Mouse (Mus musculus) liver, postnatal 0 days (tissue): ENCODE measurements around the gene Tmem88b. TPM values are rescaled to one million over a fixed set of nuclear protein-coding genes. Genes with fewer than 3 reads are reported as not detected.

Experiments
- ATAC-seq: fragments of 200-750 bp; cut with Nextera tagmentation; 2 replicates; pipeline ENCODE4 v1.8.0; 2017; ENCODE audit warnings: mild to moderate bottlenecking, moderate library complexity
- DNase-seq: peaks from one replicate; pipeline ENCODE4 v3.0.0-alpha.2; 2016
- H3K27ac ChIP-seq: fragments of 300-500 bp; sonication (generic); 2 replicates; pipeline ENCODE4 v1.5.1; 2014; ENCODE audit warnings: antibody characterized with exemption, moderate library complexity, mild to moderate bottlenecking, low read depth
- H3K27me3 ChIP-seq: fragments of 300-500 bp; sonication (generic); 2 replicates; pipeline ENCODE4 v1.6.1; 2014; ENCODE audit warnings: low read length, control low read depth, mixed read lengths; ENCODE audit not compliant: insufficient read depth
- H3K36me3 ChIP-seq: fragments of 300-500 bp; sonication (generic); replicated peaks from 2 replicates; pipeline ENCODE4 v1.6.1; 2014; ENCODE audit warnings: mild to moderate bottlenecking, control low read depth, low read length, moderate library complexity, mixed read lengths; ENCODE audit not compliant: insufficient read depth
- H3K4me1 ChIP-seq: fragments of 300-500 bp; sonication (generic); 2 replicates; pipeline ENCODE4 v1.6.1; 2014; ENCODE audit warnings: antibody characterized with exemption, mild to moderate bottlenecking, control low read depth; ENCODE audit not compliant: insufficient read depth
- H3K4me2 ChIP-seq: fragments of 300-500 bp; sonication (generic); 2 replicates; pipeline ENCODE4 v1.6.1; 2014; ENCODE audit warnings: low read depth, mild to moderate bottlenecking, low read length, moderate library complexity, mixed read lengths
- H3K4me3 ChIP-seq: fragments of 300-500 bp; sonication (generic); 2 replicates; pipeline ENCODE4 v1.5.1; 2014; ENCODE audit warnings: low read depth, low read length
- H3K9ac ChIP-seq: fragments of 300-500 bp; sonication (generic); replicated peaks from 2 replicates; pipeline ENCODE4 v1.6.1; 2014; ENCODE audit warnings: mild to moderate bottlenecking, moderate library complexity
- H3K9me3 ChIP-seq: fragments of 300-500 bp; sonication (generic); 2 replicates; pipeline ENCODE4 v1.6.1; 2016; ENCODE audit warnings: mild to moderate bottlenecking, control low read depth, low read length, mixed read lengths
- CTCF ChIP-seq: sonication (generic); IDR thresholded peaks from 2 replicates; pipeline ENCODE4 v1.5.1; 2016; ENCODE audit warnings: antibody characterized with exemption, low read depth
- EP300 ChIP-seq: IDR thresholded peaks from 2 replicates; pipeline ENCODE4 v1.6.1; 2016; ENCODE audit warnings: antibody characterized with exemption, low read depth, mild to moderate bottlenecking
- WGBS: fragments of 180-500 bp; shearing (Covaris S2); extraction: QIAGEN DNeasy Blood & Tissue Kit; methylation state at CpG from one replicate; pipeline ENCODE4 v1.1.7; 2014; ENCODE audit not compliant: insufficient replicate concordance; 5-methylcytosine and 5-hydroxymethylcytosine counted together
- polyA plus RNA-seq: library from polyadenylated mRNA; unstranded; fragments of >200 nt; fragmentation: Nextera tagmentation; extraction: Ambion mirVana; gene quantifications from 2 replicates; pipeline ENCODE4 v1.2.1, GENCODE M21; 2015

Tmem88b gene
- polyA plus RNA-seq, 1 experiment from 2014 or later = 0.40 TPM

GRCm38 (mm10) chr4:155770626-155771025 lies 15.0 kb downstream of the Tmem88b start:
- H3K4me2 ChIP-seq = peak overlapping the region; percentile 99
- H3K4me3 ChIP-seq = peak overlapping the region; percentile 62
- 50% methylated on average over 23 of the region's 24 CpGs for WGBS
- peaks cover 21% of the 10 kb centered on the region for H3K27me3 ChIP-seq
- H3K36me3 ChIP-seq = no peaks in the 10 kb centered on the region
- peak overlapping the region; percentile 78 for H3K9ac ChIP-seq
- no peak overlapping the region for H3K27ac ChIP-seq
- TF ChIP-seq EP300 (no peak), CTCF (no peak)
- ATAC-seq = no peak
- H3K9me3 ChIP-seq = no peaks in the 10 kb centered on the region
- peaks cover 23% of the 10 kb centered on the region for H3K4me1 ChIP-seq
- DNase-seq = no peak

- WGBS = 1% methylated on average over 39 of the region's 39 CpGs
- ATAC-seq (peak; percentile 94), DNase-seq (peak; percentile 92)
- Histone ChIP-seq H3K27me3 (peaks cover 19% of the 10 kb centered on the region), H3K27ac (peak overlapping the region; percentile 68), H3K4me1 (peaks cover 22% of the 10 kb centered on the region), H3K4me3 (peak overlapping the region; percentile 62), H3K9me3 (no peaks in the 10 kb centered on the region), H3K9ac (peak overlapping the region; percentile 78), H3K36me3 (no peaks in the 10 kb centered on the region), H3K4me2 (peak overlapping the region; percentile 99)
- TF ChIP-seq CTCF (peak; percentile 99), EP300 (no peak)
Measured at GRCm38 (mm10) chr4:155769880-155770512, 15.7 kb downstream of the Tmem88b start.

DNA sequence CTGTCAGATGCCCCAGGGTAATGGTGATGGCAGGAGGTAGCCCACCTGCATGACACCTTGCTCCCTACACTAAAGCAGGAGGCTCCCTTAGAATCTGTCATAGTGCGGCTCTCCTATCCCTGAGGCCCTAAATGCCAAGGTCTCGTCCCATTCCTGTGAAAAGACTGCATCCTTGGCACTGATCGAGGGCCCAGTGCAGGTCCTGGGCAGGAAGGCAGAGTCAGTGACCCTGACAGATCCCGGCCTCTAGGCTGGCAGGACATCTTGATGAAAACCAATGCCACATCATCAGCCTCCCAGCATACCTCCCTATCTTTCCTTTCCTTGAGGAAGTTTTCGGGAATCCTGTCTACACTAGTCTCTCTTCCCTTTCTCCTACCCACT lies 16.2 kb downstream of the Tmem88b start:
- no peak for DNase-seq
- Histone ChIP-seq H3K27ac (peak overlapping the region; percentile 68; the same call in 1 of the 2 replicates), H3K9ac (peak overlapping the region; percentile 78), H3K9me3 (no peaks in the 10 kb centered on the region), H3K27me3 (peaks cover 14% of the 10 kb centered on the region), H3K4me2 (peak overlapping the region; percentile 99), H3K36me3 (no peaks in the 10 kb centered on the region), H3K4me1 (peaks cover 17% of the 10 kb centered on the region), H3K4me3 (peak overlapping the region; percentile 62)
- TF ChIP-seq CTCF = no peak
- ATAC-seq = no peak
- WGBS = 66% methylated on average over 5 of the region's 5 CpGs

- H3K9ac ChIP-seq = no peak overlapping the region
- no peak for TF ChIP-seq CTCF
- TF ChIP-seq EP300 = no peak
- H3K36me3 ChIP-seq = no peaks in the 10 kb centered on the region
- DNase-seq = no peak
- 61% methylated on average over 3 of the region's 3 CpGs for WGBS
- no peak overlapping the region for H3K4me3 ChIP-seq
- H3K4me2 ChIP-seq = no peak overlapping the region
- no peak for ATAC-seq
- H3K9me3 ChIP-seq = no peaks in the 10 kb centered on the region
- peaks cover 19% of the 10 kb centered on the region for H3K4me1 ChIP-seq
- H3K27ac ChIP-seq = no peak overlapping the region
- no peaks in the 10 kb centered on the region for H3K27me3 ChIP-seq
Measured at GRCm38 (mm10) chr4:155762357-155762756, 23.3 kb downstream of the Tmem88b start.

DNA sequence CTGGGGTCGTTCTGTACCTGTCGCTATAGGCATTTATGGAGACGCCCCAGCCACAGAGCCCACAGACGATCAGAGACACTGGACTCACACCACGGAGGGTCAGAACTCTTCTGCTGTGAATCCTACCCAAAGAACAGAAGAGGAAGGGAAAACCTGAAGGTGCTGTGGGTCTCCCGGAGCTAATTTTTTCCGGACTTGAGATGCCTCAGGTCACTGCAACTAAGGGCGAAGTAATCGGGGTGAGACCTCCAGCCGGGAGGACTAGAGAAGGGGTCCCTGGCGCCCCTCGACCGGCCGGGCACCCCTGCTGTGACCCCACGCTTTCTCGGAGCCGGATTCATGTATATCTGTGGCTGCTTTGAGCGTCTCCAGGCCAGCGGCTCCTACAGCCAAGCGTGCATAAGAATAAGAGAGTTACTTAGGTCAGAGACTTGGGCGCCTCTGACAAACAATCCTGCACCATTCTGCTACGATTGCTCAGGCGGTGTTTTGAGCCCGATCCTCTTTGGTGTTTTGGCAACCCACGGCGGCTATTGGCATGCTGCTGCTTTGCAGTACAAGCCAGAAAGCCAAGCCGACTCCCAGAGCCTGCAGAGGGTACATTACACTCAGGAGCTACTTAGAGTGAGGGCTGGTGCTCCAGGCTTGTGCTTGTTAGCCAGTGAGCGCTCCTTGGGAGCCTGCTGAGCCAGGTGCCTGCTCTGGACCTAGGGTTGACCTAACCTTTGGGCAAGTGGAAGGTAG lies 24.1 kb downstream of the Tmem88b start:
- 2% methylated on average over 28 of the region's 28 CpGs for whole genome bisulfite sequencing
- peaks cover 19% of the 10 kb centered on the region for H3K4me1 ChIP-seq
- H3K9ac ChIP-seq = peak overlapping the region; percentile 75
- H3K4me3 ChIP-seq = peak overlapping the region; percentile 71
- TF ChIP-seq CTCF (no peak), EP300 (no peak; the same call in 1 of the 2 replicates)
- H3K4me2 ChIP-seq = peak overlapping the region; percentile 100
- no peaks in the 10 kb centered on the region for H3K9me3 ChIP-seq
- DNase-seq (no peak), ATAC-seq (no peak)
- H3K27me3 ChIP-seq = no peaks in the 10 kb centered on the region
- H3K27ac ChIP-seq = peak overlapping the region; percentile 69
- H3K36me3 ChIP-seq = peaks cover 3% of the 10 kb centered on the region; the same call in 1 of the 2 replicates

GRCm38 (mm10) chr4:155760613-155761355 lies 24.9 kb downstream of the Tmem88b start, which contains the start of gene Atad3a:
TSS of gene Atad3a (minus strand) at chr4:155761093.
- DNase-seq (peak; percentile 97), ATAC-seq (peak; percentile 95)
- peaks cover 19% of the 10 kb centered on the region for H3K4me1 ChIP-seq
- no peaks in the 10 kb centered on the region for H3K9me3 ChIP-seq
- H3K9ac ChIP-seq = peak within 1 kb of the TSS; percentile 75
- peak within 1 kb of the TSS; percentile 86 for H3K27ac ChIP-seq
- peak within 1 kb of the TSS; percentile 71 for H3K4me3 ChIP-seq
- peaks cover 3% of the 10 kb centered on the region; the same call in 1 of the 2 replicates for H3K36me3 ChIP-seq
- TF ChIP-seq EP300 (peak; percentile 38; the same call in 1 of the 2 replicates), CTCF (no peak)
- under 1% methylated on average over 65 of the region's 68 CpGs for WGBS
- peak within 1 kb of the TSS; percentile 100 for H3K4me2 ChIP-seq
- no peaks in the 10 kb centered on the region for H3K27me3 ChIP-seq
